Mouse (Mus musculus) lung, postnatal 0 days (tissue): Measurements from ENCODE around the gene P4ha2. TPM values are rescaled to one million over a fixed set of nuclear protein-coding genes. Genes with fewer than 3 reads are reported as not detected.

Source experiments
- ATAC-seq: fragments of 200-750 bp; cut with Nextera tagmentation; 2 replicates; pipeline ENCODE4 v1.8.0; 2017; ENCODE audit warnings: moderate library complexity
- DNase-seq: peaks from one replicate; pipeline ENCODE4 v3.0.0-alpha.2; 2016; ENCODE audit warnings: low spot score
- H3K27ac ChIP-seq: fragments of 300-500 bp; sonication (generic); 2 replicates; pipeline ENCODE4 v1.5.1; 2014; ENCODE audit warnings: antibody characterized with exemption, mild to moderate bottlenecking, low read length, mixed read lengths
- H3K27me3 ChIP-seq: fragments of 300-500 bp; sonication (generic); replicated peaks from 2 replicates; pipeline ENCODE4 v1.6.1; 2014; ENCODE audit warnings: low read length, mixed read lengths; ENCODE audit not compliant: insufficient read depth
- H3K36me3 ChIP-seq: fragments of 300-500 bp; sonication (generic); 2 replicates; pipeline ENCODE4 v1.6.1; 2014; ENCODE audit warnings: low read length, mixed read lengths; ENCODE audit not compliant: insufficient read depth
- H3K4me1 ChIP-seq: fragments of 300-500 bp; sonication (generic); 2 replicates; pipeline ENCODE4 v1.6.1; 2014; ENCODE audit warnings: antibody characterized with exemption, low read depth, low read length, mixed read lengths; ENCODE audit not compliant: insufficient read depth
- H3K4me2 ChIP-seq: fragments of 300-500 bp; sonication (generic); replicated peaks from 2 replicates; pipeline ENCODE4 v1.6.1; 2014; ENCODE audit warnings: low read depth, mild to moderate bottlenecking, low read length, moderate library complexity, mixed read lengths
- H3K4me3 ChIP-seq: fragments of 300-500 bp; sonication (generic); 2 replicates; pipeline ENCODE4 v1.5.1; 2014; ENCODE audit warnings: low read depth, low read length
- H3K9ac ChIP-seq: fragments of 300-500 bp; sonication (generic); replicated peaks from 2 replicates; pipeline ENCODE4 v1.6.1; 2014; ENCODE audit warnings: low read depth, mild to moderate bottlenecking
- H3K9me3 ChIP-seq: fragments of 300-500 bp; sonication (generic); 2 replicates; pipeline ENCODE4 v1.6.1; 2016; ENCODE audit warnings: low read length, mixed read lengths
- CTCF ChIP-seq: IDR thresholded peaks from 2 replicates; pipeline ENCODE4 v1.5.1; 2016; ENCODE audit warnings: antibody characterized with exemption, mild to moderate bottlenecking
- EP300 ChIP-seq: IDR thresholded peaks from 2 replicates; pipeline ENCODE4 v1.6.1; 2016; ENCODE audit warnings: antibody characterized with exemption, mild to moderate bottlenecking, control low read depth
- WGBS: fragments of 180-500 bp; shearing (Covaris S2); extraction: QIAGEN DNeasy Blood & Tissue Kit; methylation state at CpG from one replicate; pipeline ENCODE4 v1.1.7; 2014; 5-methylcytosine and 5-hydroxymethylcytosine counted together
- polyA plus RNA-seq: library from polyadenylated mRNA; unstranded; fragments of >200 nt; fragmentation: Nextera tagmentation; extraction: Ambion mirVana; gene quantifications from 2 replicates; pipeline ENCODE4 v1.2.1, GENCODE M21; 2015

Gene P4ha2
- polyA plus RNA-seq, 1 experiment from 2014 or later, result 26.5 TPM

- Histone ChIP-seq H3K9me3 (no peaks in the 10 kb centered on the region), H3K4me1 (peaks cover 9% of the 10 kb centered on the region; the same call in 1 of the 2 replicates), H3K9ac (no peak overlapping the region), H3K36me3 (peaks cover 8% of the 10 kb centered on the region; the same call in 1 of the 2 replicates), H3K27me3 (no peaks in the 10 kb centered on the region), H3K4me2 (no peak overlapping the region), H3K27ac (no peak overlapping the region), H3K4me3 (no peak overlapping the region)
- TF ChIP-seq EP300 (no peak), CTCF (no peak)
- 86% methylated on average over 8 of the region's 8 CpGs for WGBS
- ATAC-seq, result no peak
- no peak for DNase-seq
Measured at GRCm38 (mm10) chr11:54115301-54115700, 15.4 kb downstream of the P4ha2 start.

- Histone ChIP-seq H3K9me3 (no peaks in the 10 kb centered on the region), H3K9ac (no peak overlapping the region), H3K27ac (no peak overlapping the region), H3K4me3 (no peak overlapping the region), H3K36me3 (peaks cover 8% of the 10 kb centered on the region; the same call in 1 of the 2 replicates), H3K4me2 (no peak overlapping the region), H3K27me3 (no peaks in the 10 kb centered on the region), H3K4me1 (peaks cover 9% of the 10 kb centered on the region; the same call in 1 of the 2 replicates)
- WGBS, result 57% methylated on average over 3 of the region's 3 CpGs
- TF ChIP-seq CTCF (no peak), EP300 (no peak)
- no peak for ATAC-seq
- no peak for DNase-seq
Measured at GRCm38 (mm10) chr11:54115911-54116310, 16.0 kb downstream of the P4ha2 start.

GRCm38 (mm10) chr11:54116406-54116805 lies 16.5 kb downstream of the P4ha2 start:
- Histone ChIP-seq H3K36me3 (peaks cover 8% of the 10 kb centered on the region; the same call in 1 of the 2 replicates), H3K27me3 (no peaks in the 10 kb centered on the region), H3K4me1 (peaks cover 9% of the 10 kb centered on the region; the same call in 1 of the 2 replicates), H3K4me3 (no peak overlapping the region), H3K9ac (no peak overlapping the region), H3K27ac (no peak overlapping the region), H3K9me3 (no peaks in the 10 kb centered on the region), H3K4me2 (no peak overlapping the region)
- DNase-seq (no peak), ATAC-seq (no peak)
- 64% methylated on average over 4 of the region's 4 CpGs for WGBS
- TF ChIP-seq CTCF (no peak), EP300 (no peak)

- ATAC-seq, result no peak
- H3K9ac ChIP-seq, result no peak overlapping the region
- H3K27me3 ChIP-seq, result no peaks in the 10 kb centered on the region
- WGBS, result 90% methylated on average over 10 of the region's 10 CpGs
- no peak overlapping the region for H3K4me3 ChIP-seq
- peaks cover 8% of the 10 kb centered on the region; the same call in 1 of the 2 replicates for H3K36me3 ChIP-seq
- H3K9me3 ChIP-seq, result no peaks in the 10 kb centered on the region
- no peak overlapping the region for H3K4me2 ChIP-seq
- TF ChIP-seq CTCF, result no peak
- no peak for TF ChIP-seq EP300
- H3K4me1 ChIP-seq, result peaks cover 9% of the 10 kb centered on the region; the same call in 1 of the 2 replicates
- no peak overlapping the region for H3K27ac ChIP-seq
- DNase-seq, result no peak
Measured at GRCm38 (mm10) chr11:54117096-54117495, 17.2 kb downstream of the P4ha2 start.

- Histone ChIP-seq H3K4me3 (no peak overlapping the region), H3K27ac (no peak overlapping the region), H3K36me3 (peaks cover 8% of the 10 kb centered on the region; the same call in 1 of the 2 replicates), H3K9me3 (no peaks in the 10 kb centered on the region), H3K9ac (no peak overlapping the region), H3K4me1 (peaks cover 3% of the 10 kb centered on the region; the same call in 1 of the 2 replicates), H3K27me3 (no peaks in the 10 kb centered on the region), H3K4me2 (no peak overlapping the region)
- TF ChIP-seq EP300 (no peak), CTCF (no peak)
- no peak for DNase-seq
- 80% methylated on average over 12 of the region's 12 CpGs for WGBS
- no peak for ATAC-seq
Measured at GRCm38 (mm10) chr11:54119126-54119525, 19.2 kb downstream of the P4ha2 start.

- no peak for DNase-seq
- Histone ChIP-seq H3K27me3 (no peaks in the 10 kb centered on the region), H3K9me3 (no peaks in the 10 kb centered on the region), H3K27ac (no peak overlapping the region), H3K4me3 (no peak overlapping the region), H3K4me2 (no peak overlapping the region), H3K4me1 (peaks cover 3% of the 10 kb centered on the region; the same call in 1 of the 2 replicates), H3K36me3 (peaks cover 8% of the 10 kb centered on the region; the same call in 1 of the 2 replicates), H3K9ac (no peak overlapping the region)
- ATAC-seq, result no peak
- 87% methylated on average over 13 of the region's 13 CpGs for WGBS
- TF ChIP-seq EP300 (no peak), CTCF (no peak)
Measured at GRCm38 (mm10) chr11:54119740-54120360, 20.0 kb downstream of the P4ha2 start.
